Mouse (Mus musculus) skeletal muscle tissue, postnatal 0 days (tissue): ENCODE results near the gene Dnajb2. TPM values are rescaled to one million over a fixed set of nuclear protein-coding genes. Genes with fewer than 3 reads are reported as not detected.

ENCODE experiments used
- microRNA-seq, 2 experiments: library from miRNA; unstranded; fragments of <30 nt; microRNA quantifications; one replicate each; pipeline ENCODE4; 2016
- polyA plus RNA-seq: library from polyadenylated mRNA; unstranded; fragments of >200 nt; fragmentation: Nextera tagmentation; extraction: Ambion mirVana; gene quantifications from 2 replicates; pipeline ENCODE4 v1.2.1, GENCODE M21; 2015

Dnajb2 gene
- polyA plus RNA-seq, result 27.1 and 28.1 TPM in 2 replicates

DNA sequence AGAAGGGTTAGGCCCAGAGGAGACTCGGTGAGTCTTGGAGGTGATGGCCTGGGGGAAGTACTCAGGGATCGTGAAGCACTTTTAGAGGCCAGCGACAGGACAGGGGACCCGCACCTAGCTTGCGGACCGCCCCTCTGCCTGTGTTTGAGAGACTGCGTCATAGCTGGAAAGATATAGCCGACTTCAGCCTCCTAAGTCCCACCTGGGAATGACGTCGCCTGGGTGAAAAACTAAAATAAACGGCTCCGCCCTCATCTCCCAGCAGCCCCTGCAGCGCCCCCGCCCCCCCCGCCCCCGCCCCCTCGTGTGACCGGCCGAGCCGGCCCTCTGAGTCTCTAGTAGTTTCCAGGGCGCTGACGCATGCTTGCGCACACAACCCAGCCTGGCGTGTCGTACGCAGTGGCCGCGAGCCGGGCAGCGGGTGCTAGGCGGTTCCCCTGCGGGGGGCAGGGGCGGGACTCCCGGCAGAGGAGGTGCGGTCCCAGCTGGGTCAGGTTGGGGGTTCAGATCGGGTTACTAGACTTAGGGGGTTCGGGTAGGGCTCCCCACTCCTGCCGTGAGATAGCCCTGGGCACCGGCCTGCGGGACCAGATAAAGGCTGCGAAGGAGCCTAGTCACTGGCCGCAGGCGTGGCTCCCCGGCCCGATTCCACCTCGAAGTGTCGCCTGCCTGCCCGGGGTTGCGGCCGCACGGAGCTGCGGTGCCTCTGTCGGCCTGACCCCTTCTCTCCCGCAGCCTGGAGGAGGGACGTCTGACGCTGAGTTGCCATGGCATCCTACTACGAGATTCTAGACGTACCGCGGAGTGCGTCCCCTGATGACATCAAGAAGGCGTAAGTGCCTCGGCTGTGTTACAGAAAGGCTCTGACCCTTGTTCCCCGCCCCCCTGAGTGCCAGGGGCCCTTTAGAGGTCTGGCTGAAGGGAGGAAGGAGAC, at the start of gene Dnajb2:
Gene Dnajb2, plus strand, starts transcription at position 290 of the 934 bp plus-strand sequence.

GRCm38 (mm10) chr1:75191622-75192402, 44.4 kb upstream of the Dnajb2 start, which contains the start of the genes Ankzf1 and Atg9a:
Gene Ankzf1 (plus strand): TSS chr1:75192151.
Gene Atg9a (minus strand): TSS chr1:75192196.

DNA sequence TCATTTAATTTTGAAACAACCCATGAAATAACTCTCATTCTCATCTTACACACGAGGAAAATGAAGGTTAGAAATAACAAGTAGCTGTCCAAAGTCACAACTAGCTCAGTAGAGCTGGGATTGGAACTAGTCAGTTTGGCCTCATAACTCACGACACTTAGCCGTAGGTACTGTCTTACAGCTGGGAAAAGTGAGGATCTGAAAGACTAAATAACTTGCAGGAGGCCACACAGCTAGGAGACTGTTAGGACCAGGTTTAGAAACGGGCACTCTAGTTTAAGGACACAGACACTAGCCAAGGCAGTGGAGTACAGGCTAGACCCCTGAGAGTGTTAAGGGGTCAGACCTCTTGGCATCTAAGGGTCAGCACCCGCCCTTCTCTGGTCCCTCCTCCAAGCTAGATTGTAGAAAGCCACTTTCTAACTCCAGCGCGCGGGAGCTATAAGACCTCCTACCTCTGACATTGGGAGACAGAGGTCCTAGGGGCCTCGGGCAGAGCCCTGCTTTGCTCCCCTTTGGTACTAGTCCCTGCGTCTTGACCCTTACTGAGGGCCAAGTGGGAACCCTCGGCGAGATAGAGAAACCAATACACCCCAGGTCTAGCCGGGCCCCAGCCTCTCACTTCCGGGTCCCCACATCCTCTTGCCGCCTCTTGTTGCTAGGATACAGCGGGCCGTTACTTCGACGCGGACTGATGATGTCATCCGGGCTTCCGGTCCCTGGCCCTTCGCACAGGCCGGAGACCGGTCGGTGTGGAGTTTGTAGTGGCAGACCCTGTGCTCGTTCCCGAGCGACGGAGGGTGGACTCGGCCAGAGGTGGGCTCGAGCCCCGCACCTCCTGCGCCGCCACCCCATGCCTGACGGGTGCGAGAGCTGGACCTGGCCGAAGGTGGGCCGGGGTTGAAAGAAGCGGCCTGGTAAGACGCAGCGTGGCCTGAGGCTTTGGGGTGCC, 25.8 kb upstream of the Dnajb2 start, which contains the start of the genes Glb1l and Stk16:
Gene Glb1l, minus strand, starts transcription at position 678 of the 952 bp plus-strand sequence.
Gene Stk16, plus strand, starts transcription at position 703 of the 952 bp plus-strand sequence.

GRCm38 (mm10) chr1:75219531-75219930, 16.7 kb upstream of the Dnajb2 start, which contains the start of gene Tuba4a:
Gene Tuba4a (minus strand): TSS chr1:75219865.

GRCm38 (mm10) chr1:75231664-75232152, 4.5 kb upstream of the Dnajb2 start, which contains the start of gene A630095N17Rik:
Gene A630095N17Rik (minus strand): TSS chr1:75232102.

GRCm38 (mm10) chr1:75264091-75264880, 28.1 kb downstream of the Dnajb2 start, which contains the start of gene Ptprn:
Gene Ptprn (minus strand): TSS chr1:75264502.

DNA sequence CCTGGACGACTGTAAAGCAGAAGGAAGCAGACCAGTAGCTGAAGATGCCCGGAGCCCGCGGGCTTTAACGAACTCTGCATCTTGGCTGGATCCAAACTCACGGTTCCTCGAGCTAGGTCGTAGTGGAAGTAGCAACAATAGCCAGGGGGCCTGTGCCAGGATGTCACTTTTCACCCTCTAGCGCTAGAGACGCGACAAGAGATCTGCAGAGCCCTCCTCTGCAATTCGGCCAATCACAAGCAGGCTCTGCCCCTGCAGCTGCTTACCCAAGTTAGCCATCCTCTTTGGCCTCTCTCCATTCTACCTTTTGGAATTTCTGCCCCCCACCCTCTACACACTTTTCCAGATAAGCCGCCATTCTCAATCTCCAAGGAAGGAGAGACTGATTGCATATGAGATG, 42.0 kb downstream of the Dnajb2 start, which contains the start of gene Resp18:
Gene Resp18, minus strand, starts transcription at position 188 of the 400 bp plus-strand sequence.

Small RNA genes lying within 50 kb of the gene (microRNA-seq; reads per million reads assigned to microRNA genes)
- gene Gm27943, result 0 reads per million in 2 experiments

Other genes starting within 250 kb of the Dnajb2 start
- 7.6 and 9.8 TPM in 2 replicates for gene Nhej1, start 111.2 kb upstream of the Dnajb2 start, polyA plus RNA-seq
- gene Slc23a3, start 102.5 kb upstream of the Dnajb2 start, polyA plus RNA-seq, result 0.09 and 0.15 TPM in 2 replicates
- gene Cnppd1, start 93.7 kb upstream of the Dnajb2 start, polyA plus RNA-seq, result 30.1 and 31.4 TPM in 2 replicates
- gene Retreg2, start 93.6 kb upstream of the Dnajb2 start, polyA plus RNA-seq, result 20.3 and 22.1 TPM in 2 replicates
- gene Zfand2b, start 67.8 kb upstream of the Dnajb2 start, polyA plus RNA-seq, result 23.6 and 26.7 TPM in 2 replicates
- 38.0 and 41.5 TPM in 2 replicates for gene Abcb6, start 56.0 kb upstream of the Dnajb2 start, polyA plus RNA-seq
- 10.5 and 11.8 TPM in 2 replicates for gene Ankzf1, start 44.3 kb upstream of the Dnajb2 start, polyA plus RNA-seq
- 29.1 and 34.9 TPM in 2 replicates for gene Atg9a, start 44.2 kb upstream of the Dnajb2 start, polyA plus RNA-seq
- gene Glb1l, start 25.6 kb upstream of the Dnajb2 start, polyA plus RNA-seq, result 4.6 and 5.3 TPM in 2 replicates
- gene Stk16, start 25.6 kb upstream of the Dnajb2 start, polyA plus RNA-seq, result 43.6 and 48.1 TPM in 2 replicates
- gene Tuba4a, start 16.5 kb upstream of the Dnajb2 start, polyA plus RNA-seq, result 163 and 207 TPM in 2 replicates
- gene A630095N17Rik, start 4.3 kb upstream of the Dnajb2 start, polyA plus RNA-seq, result not detected in 2 replicates
- gene Ptprn, start 28.1 kb downstream of the Dnajb2 start, polyA plus RNA-seq, result 0.11 and 0.13 TPM in 2 replicates
- gene Resp18, start 42.0 kb downstream of the Dnajb2 start, polyA plus RNA-seq, result 0.21 TPM in 1 of 2 replicates, not detected in the other
- gene Dnpep, start 81.6 kb downstream of the Dnajb2 start, polyA plus RNA-seq, result 103 and 105 TPM in 2 replicates
- gene Des, start 123.9 kb downstream of the Dnajb2 start, polyA plus RNA-seq, result 2,318 and 2,325 TPM in 2 replicates
- gene Speg, start 138.9 kb downstream of the Dnajb2 start, polyA plus RNA-seq, result 12.7 and 16.2 TPM in 2 replicates
- 40.2 and 53.0 TPM in 2 replicates for gene Gmppa, start 199.5 kb downstream of the Dnajb2 start, polyA plus RNA-seq
- gene Asic4, start 214.0 kb downstream of the Dnajb2 start, polyA plus RNA-seq, result 0.05 TPM in 1 of 2 replicates, not detected in the other
- gene Chpf, start 242.9 kb downstream of the Dnajb2 start, polyA plus RNA-seq, result 23.4 and 28.6 TPM in 2 replicates
- gene Tmem198, start 243.1 kb downstream of the Dnajb2 start, polyA plus RNA-seq, result 0.66 and 0.79 TPM in 2 replicates